Mouse (Mus musculus) fibroblast of lung, adult 2 months (primary cell): ENCODE data around the gene Polr3b.

Source experiments
- DNase-seq: peaks from one replicate; pipeline ENCODE4 v3.0.0-alpha.2; 2011; ENCODE audit warnings: low read depth

Polr3b gene

GRCm38 (mm10) chr10:84711940-84712339, 89.8 kb downstream of the Polr3b start:
- no peak for DNase-seq

GRCm38 (mm10) chr10:84712532-84712931, 90.4 kb downstream of the Polr3b start:
- DNase-seq = no peak

- DNase-seq = peak; percentile 89
Measured at GRCm38 (mm10) chr10:84713043-84713442, 91.0 kb downstream of the Polr3b start.

GRCm38 (mm10) chr10:84715639-84716038, 93.5 kb downstream of the Polr3b start:
- DNase-seq = no peak

- DNase-seq = no peak
Measured at GRCm38 (mm10) chr10:84716581-84716980, 94.5 kb downstream of the Polr3b start.

- DNase-seq = no peak
Measured at GRCm38 (mm10) chr10:84722711-84723110, 100.6 kb downstream of the Polr3b start.

- no peak for DNase-seq
Measured at GRCm38 (mm10) chr10:84727005-84727404, 104.9 kb downstream of the Polr3b start.

- no peak for DNase-seq
Measured at GRCm38 (mm10) chr10:84727760-84728159, 105.7 kb downstream of the Polr3b start.

GRCm38 (mm10) chr10:84730078-84730477, 108.0 kb downstream of the Polr3b start:
- no peak for DNase-seq

- no peak for DNase-seq
Measured at GRCm38 (mm10) chr10:84730956-84731355, 108.9 kb downstream of the Polr3b start.

GRCm38 (mm10) chr10:84733511-84733910, 111.4 kb downstream of the Polr3b start:
- no peak for DNase-seq

- DNase-seq = no peak
Measured at GRCm38 (mm10) chr10:84754851-84755785, 133.0 kb downstream of the Polr3b start.

- no peak for DNase-seq
Measured at GRCm38 (mm10) chr10:84755786-84756203, 133.7 kb downstream of the Polr3b start, which contains the start of gene Rfx4. Gene Rfx4 (plus strand): TSS chr10:84756062.

GRCm38 (mm10) chr10:84756435-84757095, 134.5 kb downstream of the Polr3b start:
- no peak for DNase-seq

- DNase-seq = no peak
Measured at GRCm38 (mm10) chr10:84757426-84758199, 135.5 kb downstream of the Polr3b start.

GRCm38 (mm10) chr10:84758200-84758468, 136.0 kb downstream of the Polr3b start:
- no peak for DNase-seq

GRCm38 (mm10) chr10:84758483-84759431, 136.7 kb downstream of the Polr3b start:
- no peak for DNase-seq

GRCm38 (mm10) chr10:84759511-84760117, 137.5 kb downstream of the Polr3b start:
- DNase-seq = no peak

GRCm38 (mm10) chr10:84760118-84761111, 138.3 kb downstream of the Polr3b start:
- DNase-seq = no peak

- no peak for DNase-seq
Measured at GRCm38 (mm10) chr10:84768766-84769165, 146.7 kb downstream of the Polr3b start.
